Mouse (Mus musculus): ENCODE data around the gene Ppat.

DNA sequence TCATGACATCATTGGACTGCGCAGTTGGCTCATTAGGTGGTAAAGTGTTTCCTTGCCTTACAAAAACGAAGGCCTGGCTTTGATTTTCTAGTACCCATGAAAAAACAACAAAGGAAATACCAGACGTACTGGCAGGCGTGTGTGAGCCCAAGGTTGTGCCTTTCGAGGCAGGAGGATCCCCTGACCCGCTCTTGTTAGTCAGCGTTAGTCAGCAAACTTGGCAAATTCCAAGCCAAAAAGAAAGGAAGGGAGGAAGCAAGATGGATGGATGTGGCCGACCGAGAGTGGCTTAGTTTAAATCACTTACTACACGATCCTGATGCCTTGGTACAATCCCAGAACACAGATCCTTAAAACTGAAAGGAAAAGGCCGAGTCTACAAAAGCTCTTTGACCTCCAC is 11.2 kb upstream of the Ppat start:
- TF ChIP-seq CTCF (IDR thresholded peaks at IDR 0.05; ENCODE audit: low read depth, low read length) = no peak
- no peak for TF ChIP-seq GATA1 (IDR thresholded peaks at IDR 0.05; ENCODE audit: borderline replicate concordance, low read length)
- no peak for TF ChIP-seq TAL1 (conservative IDR thresholded peaks at IDR 0.05; ENCODE audit: low read depth, low read length)
